Mouse (Mus musculus) CH12.LX (cell line): ENCODE measurements at regions not wholly inside any gene's neighbourhood (a gene's known extent, or its start where the extent isn't known, plus 50 kb on each side); places are given as distances from the start of the nearest gene placed in this dataset.

Experiments used
- DNase-seq: peaks from one replicate; pipeline ENCODE4 v3.0.0-alpha.2; 2013; ENCODE audit errors: extremely low read depth
- H3K27ac ChIP-seq: 2 replicates; pipeline ENCODE4 v1.5.1; 2012; ENCODE audit warnings: low read depth, mild to moderate bottlenecking, control low read depth, moderate library complexity; ENCODE audit not compliant: insufficient read depth
- H3K27me3 ChIP-seq: replicated peaks from 2 replicates; pipeline ENCODE3; 2012; ENCODE audit warnings: inconsistent platforms
- H3K36me3 ChIP-seq, 2 experiments: replicated peaks in 1 of 2; 2 replicates each; pipeline versions ENCODE3 to v1.6.1; 2012; ENCODE audit warnings: inconsistent platforms in 1 of 2, low read length in 1 of 2, mild to moderate bottlenecking in 1 of 2, mixed read lengths in 1 of 2, moderate library complexity in 1 of 2; ENCODE audit not compliant: control insufficient read depth in 1 of 2, insufficient read depth in 1 of 2
- H3K4me1 ChIP-seq, 2 experiments: 2 replicates each; pipeline ENCODE4 v1.6.1; 2012; ENCODE audit warnings: inconsistent platforms in 1 of 2, moderate library complexity in 1 of 2; ENCODE audit not compliant: insufficient read depth in 2 of 2, control insufficient read depth in 1 of 2
- H3K4me2 ChIP-seq: 2 replicates; pipeline ENCODE4 v1.6.1; 2012; ENCODE audit warnings: low read depth, mild to moderate bottlenecking, control low read depth; ENCODE audit not compliant: poor library complexity, insufficient read depth, severe bottlenecking
- H3K4me3 ChIP-seq, 3 experiments: fragments of 150-350 bp in 1 of 3; sonication (generic) in 1 of 3; replicated peaks in 1 of 3; 2 replicates each; pipeline versions ENCODE3 to v1.5.1; 2011 to 2012; ENCODE audit warnings: low read depth in 2 of 3, low read length in 2 of 3, mild to moderate bottlenecking in 2 of 3, moderate library complexity in 2 of 3, control low read depth in 1 of 3, improper control_type of control experiment in 1 of 3, inconsistent platforms in 1 of 3, mixed read lengths in 1 of 3; ENCODE audit not compliant: poor library complexity in 1 of 3
- H3K79me2 ChIP-seq: replicated peaks from 2 replicates; pipeline ENCODE4 v1.6.1; 2012; ENCODE audit warnings: mild to moderate bottlenecking, moderate library complexity; ENCODE audit not compliant: control insufficient read depth, poor library complexity, insufficient read depth, severe bottlenecking; ENCODE audit errors: extremely low read depth
- H3K9ac ChIP-seq: 2 replicates; pipeline ENCODE4 v1.6.1; 2012; ENCODE audit warnings: low read depth, mild to moderate bottlenecking, control low read depth, moderate library complexity; ENCODE audit not compliant: insufficient read depth
- H3K9me3 ChIP-seq: replicated peaks from 2 replicates; pipeline ENCODE3; 2012; ENCODE audit warnings: low read length, inconsistent platforms, mixed read lengths
- CTCF ChIP-seq, 2 experiments: IDR thresholded peaks in 1 of 2; conservative IDR thresholded peaks in 1 of 2; 2 replicates each; pipeline ENCODE4 v1.5.1; 2011 to 2012; ENCODE audit warnings: low read depth in 2 of 2, low read length in 2 of 2, improper control_type of control experiment in 1 of 2, inconsistent platforms in 1 of 2, mild to moderate bottlenecking in 1 of 2, moderate library complexity in 1 of 2
- E2F4 ChIP-seq: IDR thresholded peaks from 2 replicates; pipeline ENCODE4 v1.6.1; 2011; ENCODE audit warnings: low read depth, low read length, improper control_type of control experiment; ENCODE audit not compliant: insufficient replicate concordance
- ETS1 ChIP-seq: conservative IDR thresholded peaks from 2 replicates; pipeline ENCODE4 v1.6.1; 2012; ENCODE audit warnings: low read depth, mild to moderate bottlenecking, inconsistent platforms, low read length, improper control_type of control experiment, moderate library complexity
- GABPA ChIP-seq: IDR thresholded peaks from 2 replicates; pipeline ENCODE4 v1.6.1; 2012; ENCODE audit warnings: low read depth, low read length, improper control_type of control experiment, inconsistent platforms; ENCODE audit not compliant: insufficient replicate concordance
- KAT2A ChIP-seq: IDR thresholded peaks from 2 replicates; pipeline ENCODE4 v1.6.1; 2012; ENCODE audit warnings: low read length, improper control_type of control experiment, inconsistent platforms; ENCODE audit not compliant: insufficient replicate concordance
- MAFK ChIP-seq: IDR thresholded peaks from 2 replicates; pipeline ENCODE4 v1.6.1; 2011; ENCODE audit warnings: low read length, improper control_type of control experiment; ENCODE audit not compliant: insufficient replicate concordance
- MAZ ChIP-seq: IDR thresholded peaks from 2 replicates; pipeline ENCODE4 v1.6.1; 2012; ENCODE audit warnings: low read depth, mild to moderate bottlenecking, inconsistent platforms, low read length, improper control_type of control experiment, moderate library complexity
- PAX5 ChIP-seq: IDR thresholded peaks from 2 replicates; pipeline ENCODE4 v1.6.1; 2012; ENCODE audit warnings: low read length, inconsistent platforms, mixed read lengths
- POLR2A ChIP-seq: IDR thresholded peaks from 2 replicates; pipeline ENCODE4 v1.6.1; 2011; ENCODE audit warnings: low read depth, mild to moderate bottlenecking, improper control_type of control experiment, low read length
- POLR2AphosphoS2 ChIP-seq: IDR thresholded peaks from 2 replicates; pipeline ENCODE4 v1.6.1; 2011; ENCODE audit warnings: low read depth, low read length, improper control_type of control experiment
- RCOR1 ChIP-seq: conservative IDR thresholded peaks from 2 replicates; pipeline ENCODE4 v1.6.1; 2012; ENCODE audit warnings: low read depth, mild to moderate bottlenecking, inconsistent platforms, low read length, improper control_type of control experiment
- TCF12 ChIP-seq: IDR thresholded peaks from 2 replicates; pipeline ENCODE4 v1.6.1; 2014; ENCODE audit warnings: low read depth, mild to moderate bottlenecking, inconsistent platforms, low read length, improper control_type of control experiment
- USF1 ChIP-seq: IDR thresholded peaks from 2 replicates; pipeline ENCODE4 v1.6.1; 2014; ENCODE audit warnings: low read depth, mild to moderate bottlenecking, inconsistent platforms, low read length, improper control_type of control experiment
- ZC3H11A ChIP-seq: IDR thresholded peaks from 2 replicates; pipeline ENCODE4 v1.6.1; 2012; ENCODE audit warnings: low read depth, mild to moderate bottlenecking, inconsistent platforms, low read length, improper control_type of control experiment
- ZKSCAN1 ChIP-seq: IDR thresholded peaks from 2 replicates; pipeline ENCODE4 v1.6.1; 2012; ENCODE audit warnings: low read depth, inconsistent platforms, low read length, improper control_type of control experiment, borderline replicate concordance
- ZMIZ1 ChIP-seq: IDR thresholded peaks from 2 replicates; pipeline ENCODE4 v1.6.1; 2012; ENCODE audit warnings: low read depth, mild to moderate bottlenecking, inconsistent platforms, low read length, improper control_type of control experiment
- dilution Hi-C: fragments of 300-500 bp; cut with MboI; formaldehyde crosslinking; loops from 2 replicates; pipeline ENCODE4 v1.14.3; 2020; ENCODE audit warnings: low sequenced_read_pairs; ENCODE audit not compliant: extremely low pct_unique_long_range_greater_than_20kb, extremely low pct_ligation_motif_present
- in situ Hi-C: fragments of 300-500 bp; cut with MboI; formaldehyde crosslinking; loops from 3 replicates; pipeline ENCODE4 v1.14.3; 2019; ENCODE audit warnings: low sequenced_read_pairs, low pct_ligation_motif_present, low pct_unique_long_range_greater_than_20kb, mixed read lengths

- no peak overlapping the region for H3K27ac ChIP-seq
- dilution Hi-C loops = no loop called here
- DNase-seq = no peak
These were observed 111.0 kb upstream of the Thumpd2 start for GRCm38 (mm10) chr17:81175877-81176276.

GRCm38 (mm10) chr17:81172943-81173342 lies 108.1 kb upstream of the Thumpd2 start:
- H3K79me2 ChIP-seq = no peaks in the 10 kb centered on the region
- H3K9ac ChIP-seq = no peak overlapping the region
- H3K27ac ChIP-seq = no peak overlapping the region
- H3K36me3 ChIP-seq = no peaks in the 10 kb centered on the region
- no peaks in the 10 kb centered on the region for H3K4me1 ChIP-seq
- dilution Hi-C loops (no loop called here), in situ Hi-C loops (no loop called here)
- H3K27me3 ChIP-seq = no peaks in the 10 kb centered on the region
- no peak for TF ChIP-seq GABPA
- TF ChIP-seq MAFK = no peak
- no peak for TF ChIP-seq ZKSCAN1
- no peak for TF ChIP-seq E2F4
- TF ChIP-seq POLR2A = no peak
- TF ChIP-seq CTCF (conservative IDR thresholded peaks at IDR 0.05 in 1 of 2, IDR thresholded peaks at IDR 0.05 in 1 of 2; ENCODE audit: low read depth in 2 of 2, low read length in 2 of 2) = no peak
- TF ChIP-seq ETS1 = no peak
- no peak for TF ChIP-seq ZMIZ1
- DNase-seq = no peak
- peaks cover 7% of the 10 kb centered on the region for H3K9me3 ChIP-seq
- H3K4me2 ChIP-seq = no peak overlapping the region
- no peak overlapping the region for H3K4me3 ChIP-seq

More at GRCm38 (mm10) chr17:81175877-81176276, 111.0 kb upstream of the Thumpd2 start:
- Histone ChIP-seq H3K9me3 (peaks cover 8% of the 10 kb centered on the region), H3K4me1 (no peaks in the 10 kb centered on the region), H3K4me3 (no peak overlapping the region), H3K9ac (no peak overlapping the region), H3K36me3 (no peaks in the 10 kb centered on the region), H3K79me2 (no peaks in the 10 kb centered on the region), H3K27me3 (peaks cover 4% of the 10 kb centered on the region), H3K4me2 (no peak overlapping the region)
- TF ChIP-seq USF1 (no peak), MAZ (no peak), KAT2A (no peak), ZMIZ1 (no peak), PAX5 (no peak), POLR2AphosphoS2 (no peak), ZKSCAN1 (no peak), RCOR1 (no peak), TCF12 (no peak), ZC3H11A (no peak), GABPA (no peak)
- in situ Hi-C loops = loop anchor here (25.0 kb wide), 1 partner anchor 1786 kb away; no protein-coding TSS in a partner anchor
